Mouse (Mus musculus): ENCODE measurements around the gene Foxr1. TPM values are rescaled to one million over a fixed set of nuclear protein-coding genes. Genes with fewer than 3 reads are reported as not detected.
"Not testable (repeated sequence)": the region's sequence is repeated elsewhere in the genome, so short reads cannot be mapped to it uniquely, and the experiment has no call there.

Foxr1 gene
- total RNA-seq, 2 experiments from 2014 or later: not detected

- ATAC-seq (replicated peaks; ENCODE audit: low FRiP score, low TSS enrichment, poor library complexity, severe bottlenecking): no peak
Observed at GRCm38 (mm10) chr9:44478229-44478921, 37.4 kb upstream of the Foxr1 start.

- peak; percentile 39; the same call in 1 of the 2 replicates for ATAC-seq (replicated peaks; ENCODE audit: low FRiP score, low TSS enrichment, poor library complexity, severe bottlenecking)
Observed at GRCm38 (mm10) chr9:44477339-44478228, 36.6 kb upstream of the Foxr1 start.

GRCm38 (mm10) chr9:44475936-44476335 lies 35.0 kb upstream of the Foxr1 start:
- no peak for ATAC-seq (replicated peaks; ENCODE audit: low FRiP score, low TSS enrichment, poor library complexity, severe bottlenecking)

GRCm38 (mm10) chr9:44474327-44474726 lies 33.4 kb upstream of the Foxr1 start:
- ATAC-seq (replicated peaks; ENCODE audit: low FRiP score, low TSS enrichment, poor library complexity, severe bottlenecking): no peak

GRCm38 (mm10) chr9:44473184-44473583 lies 32.2 kb upstream of the Foxr1 start:
- no peak for ATAC-seq (replicated peaks; ENCODE audit: low FRiP score, low TSS enrichment, poor library complexity, severe bottlenecking)

DNA sequence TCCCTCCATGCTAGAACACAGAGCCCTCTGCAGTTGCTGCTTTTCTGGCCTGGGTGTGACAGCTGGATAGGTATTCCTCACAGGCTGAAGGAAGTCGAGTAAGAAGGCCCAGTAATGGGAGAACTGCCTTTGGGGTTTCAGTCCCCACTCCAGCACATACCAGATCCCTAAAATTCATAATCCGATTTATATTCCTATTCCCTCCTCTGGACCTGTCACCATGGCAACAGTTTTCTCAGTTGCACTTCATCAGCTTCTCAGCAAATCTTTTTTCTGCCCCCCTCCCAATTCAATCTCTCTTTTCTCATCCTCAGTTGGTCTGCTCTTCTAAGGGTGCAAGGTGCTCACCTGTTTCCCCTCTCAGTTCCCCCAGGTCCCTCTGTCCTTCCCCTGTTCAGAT lies 27.9 kb upstream of the Foxr1 start:
- no peak for ATAC-seq (replicated peaks; ENCODE audit: low FRiP score, low TSS enrichment, poor library complexity, severe bottlenecking)

DNA sequence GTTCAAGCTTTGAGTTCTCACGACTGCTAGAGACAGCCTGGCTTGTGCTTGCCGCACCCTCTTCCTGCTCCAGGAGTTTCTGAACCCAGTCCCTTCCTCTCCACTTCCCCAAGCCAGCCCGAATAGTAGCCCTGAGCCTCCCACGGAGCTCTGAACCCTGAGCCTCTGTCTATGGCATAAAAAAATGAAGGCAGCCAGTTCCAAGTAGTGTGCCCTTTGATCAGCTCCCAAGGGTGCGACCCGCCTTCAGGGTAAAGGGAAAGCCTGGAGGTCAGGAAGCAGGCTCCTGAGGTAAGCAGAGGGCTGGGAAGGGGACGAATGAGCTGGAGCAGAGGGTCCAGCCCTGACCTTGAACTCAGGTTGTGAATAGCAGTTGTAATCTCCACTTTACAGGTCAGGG lies 27.3 kb upstream of the Foxr1 start:
- ATAC-seq (replicated peaks; ENCODE audit: low FRiP score, low TSS enrichment, poor library complexity, severe bottlenecking): no peak

DNA sequence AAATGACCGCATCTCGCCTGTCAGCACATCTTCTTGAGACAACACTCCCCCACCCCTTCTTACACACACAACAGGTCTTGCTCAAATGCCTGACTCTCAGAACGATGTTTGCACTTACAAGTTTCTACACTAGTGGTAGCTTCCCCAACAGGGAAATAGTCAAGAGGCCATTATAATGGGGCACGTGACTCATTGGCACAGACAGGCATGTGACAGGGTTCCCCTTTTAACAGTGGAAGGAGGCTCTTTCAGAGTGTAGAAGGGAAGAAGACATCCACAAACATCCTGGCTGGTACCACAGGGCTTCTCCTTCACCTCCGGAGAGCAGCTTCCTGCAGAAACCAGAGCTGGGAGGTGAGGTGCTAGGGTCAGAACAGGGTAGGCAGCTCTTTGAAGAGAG lies 21.0 kb upstream of the Foxr1 start:
- ATAC-seq (replicated peaks; ENCODE audit: low FRiP score, low TSS enrichment, poor library complexity, severe bottlenecking): no peak

DNA sequence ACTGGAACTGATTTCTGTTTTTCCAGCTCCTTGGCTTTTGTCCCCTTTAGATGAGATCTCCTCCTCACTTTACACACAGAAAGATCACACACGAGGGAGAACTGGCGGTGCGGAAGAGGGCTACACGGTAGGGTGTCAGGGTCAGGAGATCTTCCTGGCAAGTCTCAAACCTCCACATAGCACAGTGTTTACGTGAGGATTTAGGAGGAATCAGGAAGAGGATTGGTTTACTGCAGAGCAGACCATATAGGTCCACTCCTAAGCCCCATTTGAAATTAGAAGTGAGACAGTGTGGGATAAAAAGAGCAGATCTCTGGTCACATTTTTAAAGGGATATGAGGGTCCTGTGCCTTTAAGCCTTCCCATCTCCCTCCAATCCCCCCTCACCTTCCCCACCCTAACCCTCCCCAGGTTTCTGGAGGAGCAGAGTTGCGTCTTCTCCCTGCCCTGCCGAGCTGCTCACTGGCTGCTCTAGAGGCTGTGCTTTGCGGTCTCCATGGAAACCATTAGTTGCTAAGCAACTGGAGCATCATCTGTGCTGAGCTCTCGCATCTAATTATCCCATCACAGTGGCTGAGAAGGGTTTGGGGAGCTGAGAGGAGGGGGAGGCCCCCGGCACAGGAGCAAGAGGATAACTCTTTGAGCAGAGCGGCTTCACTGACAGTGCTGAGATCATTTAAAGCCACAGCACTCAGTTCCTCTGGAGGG lies 16.3 kb upstream of the Foxr1 start:
- no peak for ATAC-seq (replicated peaks; ENCODE audit: low FRiP score, low TSS enrichment, poor library complexity, severe bottlenecking)

GRCm38 (mm10) chr9:44454891-44455220 lies 13.9 kb upstream of the Foxr1 start, which contains the start of gene Upk2:
Upk2 (minus strand) TSS chr9:44454976.
- ATAC-seq (replicated peaks; ENCODE audit: low FRiP score, low TSS enrichment, poor library complexity, severe bottlenecking): no peak

- ATAC-seq (replicated peaks; ENCODE audit: low FRiP score, low TSS enrichment, poor library complexity, severe bottlenecking): peak; percentile 87
Observed at GRCm38 (mm10) chr9:44454132-44454890, 13.4 kb upstream of the Foxr1 start.

- ATAC-seq (replicated peaks; ENCODE audit: low FRiP score, low TSS enrichment, poor library complexity, severe bottlenecking): no peak
Observed at GRCm38 (mm10) chr9:44450387-44450786, 9.5 kb upstream of the Foxr1 start.

GRCm38 (mm10) chr9:44444402-44445025 lies 3.6 kb upstream of the Foxr1 start:
- ATAC-seq (replicated peaks; ENCODE audit: low FRiP score, low TSS enrichment, poor library complexity, severe bottlenecking): not testable (repeated sequence)

GRCm38 (mm10) chr9:44435747-44436146 lies 5.2 kb downstream of the Foxr1 start:
- ATAC-seq (replicated peaks; ENCODE audit: low FRiP score, low TSS enrichment, poor library complexity, severe bottlenecking): no peak

DNA sequence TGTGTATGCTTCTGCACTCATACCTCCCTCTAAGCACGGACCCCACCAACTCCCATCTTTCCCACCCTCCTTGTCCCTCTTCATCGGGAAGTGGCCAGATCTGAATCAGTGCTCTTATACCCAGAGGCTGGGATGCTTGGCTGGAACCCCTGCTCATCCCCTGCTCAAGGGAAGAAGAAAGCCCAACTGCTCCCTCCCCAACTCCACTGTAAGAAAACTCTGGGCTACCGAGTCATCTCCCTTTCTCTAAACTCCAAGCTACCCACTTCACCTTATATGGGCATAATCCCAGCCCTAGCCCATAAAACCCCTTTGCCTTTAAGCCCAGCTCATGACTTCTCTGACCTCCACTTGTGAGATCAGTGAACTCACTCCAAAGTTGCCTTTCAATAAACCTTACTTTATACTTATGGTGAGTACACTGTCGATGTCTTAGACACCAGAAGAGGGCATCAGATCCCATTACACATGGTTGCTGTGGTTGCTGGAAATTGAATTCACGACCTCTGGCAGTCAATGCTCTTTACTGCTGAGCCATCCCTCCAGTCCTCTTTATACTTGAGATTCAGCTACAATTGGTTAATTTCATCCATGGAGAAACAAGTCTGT lies 8.3 kb downstream of the Foxr1 start:
- no peak for ATAC-seq (replicated peaks; ENCODE audit: low FRiP score, low TSS enrichment, poor library complexity, severe bottlenecking)

- ATAC-seq (replicated peaks; ENCODE audit: low FRiP score, low TSS enrichment, poor library complexity, severe bottlenecking): no peak
Observed at GRCm38 (mm10) chr9:44423576-44423975, 17.4 kb downstream of the Foxr1 start.

DNA sequence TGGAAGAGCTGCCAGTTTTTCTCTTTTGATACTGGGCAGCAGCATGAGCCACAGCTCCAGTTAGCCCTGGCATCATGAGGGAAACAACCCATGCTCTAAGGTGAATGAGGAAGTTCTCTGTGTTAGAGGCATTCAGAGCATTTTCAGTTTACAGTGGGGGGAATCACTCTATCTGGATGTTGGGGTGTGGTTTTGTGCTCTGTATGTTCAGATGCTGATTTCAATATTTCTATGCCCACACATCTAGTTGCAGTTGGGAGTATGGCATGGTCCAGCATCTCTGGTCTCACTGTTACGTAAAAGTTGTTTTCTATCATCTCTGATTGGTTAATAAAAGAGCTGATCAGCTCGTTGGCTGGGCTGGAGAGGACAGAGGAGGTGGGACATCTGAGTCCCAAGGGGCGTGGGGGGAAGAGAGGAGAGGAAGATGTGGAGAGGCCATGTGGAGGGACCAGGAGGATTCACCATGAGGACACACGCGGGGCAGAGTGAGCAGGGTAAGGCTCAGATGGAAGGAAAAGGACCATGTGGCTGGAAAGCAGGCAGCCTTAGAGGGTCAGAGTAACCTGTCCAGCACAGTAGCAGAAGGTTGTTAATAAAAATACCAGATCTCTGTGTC lies 20.5 kb downstream of the Foxr1 start:
- no peak for ATAC-seq (replicated peaks; ENCODE audit: low FRiP score, low TSS enrichment, poor library complexity, severe bottlenecking)

DNA sequence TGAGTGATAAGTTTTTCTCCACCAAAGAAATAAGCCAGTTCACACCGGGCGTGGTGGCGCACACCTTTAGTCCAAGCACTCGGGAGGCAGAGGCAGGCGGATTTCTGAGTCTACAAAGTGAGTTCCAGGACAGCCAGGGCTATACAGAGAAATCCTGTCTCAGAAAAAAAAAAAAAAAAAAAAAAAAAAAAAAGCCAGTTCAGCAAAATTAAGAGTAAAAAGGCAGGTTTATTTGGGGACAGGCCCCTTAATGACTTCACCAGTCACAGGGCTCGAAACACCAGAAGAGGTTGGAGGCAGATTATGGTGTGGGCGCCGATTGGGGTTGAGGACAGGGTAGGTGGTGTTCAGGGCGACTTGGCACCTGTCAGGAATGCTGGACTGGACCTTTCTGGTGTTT lies 21.2 kb downstream of the Foxr1 start:
- ATAC-seq (replicated peaks; ENCODE audit: low FRiP score, low TSS enrichment, poor library complexity, severe bottlenecking): not testable (repeated sequence)
